Mouse (Mus musculus) embryonic fibroblast, embryonic 13.5 days (primary cell): Measurements from ENCODE around the gene Vps37d.

Experiments
- CTCF ChIP-seq: IDR thresholded peaks from 2 replicates; pipeline ENCODE4 v1.5.1; 2011; ENCODE audit warnings: mild to moderate bottlenecking, control low read depth, low read length, moderate library complexity, borderline replicate concordance; ENCODE audit not compliant: insufficient read depth
- POLR2A ChIP-seq: IDR thresholded peaks from 2 replicates; pipeline ENCODE4 v1.6.1; 2011; ENCODE audit warnings: low read depth, mild to moderate bottlenecking, control low read depth, low read length, moderate library complexity

- TF ChIP-seq CTCF (no peak), POLR2A (no peak)
Observed at GRCm38 (mm10) chr5:135080539-135080938, 2.5 kb upstream of the Vps37d start.
